Mouse (Mus musculus) brain, embryonic 18.5 days (tissue): ENCODE results near the gene Olfr90.
"Not testable (repeated sequence)": the region's sequence is repeated elsewhere in the genome, so short reads cannot be mapped to it uniquely, and the experiment has no call there.

ENCODE experiments used
- DNase-seq: peaks from one replicate; pipeline ENCODE4 v3.0.0-alpha.2; 2012; ENCODE audit warnings: low read depth, low spot score

The Olfr90 gene

DNA sequence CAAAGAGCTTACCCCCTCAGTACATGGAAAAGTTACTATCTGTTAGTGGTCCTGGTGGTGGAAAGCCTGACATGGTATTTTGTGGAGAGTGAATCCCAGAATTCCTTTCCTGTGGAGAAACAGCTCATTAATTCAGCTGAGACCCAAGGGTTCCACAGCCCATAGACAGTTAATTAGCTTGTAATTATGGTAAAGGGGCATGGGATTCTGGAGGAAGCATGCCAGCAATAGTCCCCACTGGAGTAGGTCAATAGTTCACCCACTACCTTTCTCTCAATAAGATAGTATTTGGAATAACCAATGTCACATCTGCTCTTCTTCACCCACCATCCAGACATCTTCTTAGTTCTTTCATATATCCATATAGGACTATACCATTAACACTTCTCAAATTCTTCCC lies at the start of gene Olfr90:
Gene Olfr90, minus strand, starts transcription at position 101 of the 400 bp plus-strand sequence.
- DNase-seq: no peak

DNA sequence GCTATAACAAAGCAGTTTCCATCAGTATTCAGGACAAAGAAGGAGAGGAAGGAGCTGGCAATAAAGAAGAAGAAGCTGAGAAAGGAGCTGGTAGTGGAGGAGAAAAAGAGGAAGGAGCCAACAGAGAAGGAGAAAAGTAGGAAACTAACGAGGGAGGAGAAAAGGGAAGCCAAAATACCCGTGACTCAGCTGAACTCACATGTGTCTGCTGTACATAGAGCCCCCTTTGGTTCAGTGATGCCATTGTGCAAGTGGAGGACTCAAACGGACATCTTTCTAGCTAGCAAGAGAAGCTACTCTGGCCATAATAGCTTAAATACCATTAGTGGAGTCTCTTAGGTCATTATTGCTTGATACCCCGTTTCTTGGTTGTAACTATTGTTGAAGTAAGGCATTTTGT lies 43.1 kb upstream of the Olfr90 start:
- not testable (repeated sequence) for DNase-seq

DNA sequence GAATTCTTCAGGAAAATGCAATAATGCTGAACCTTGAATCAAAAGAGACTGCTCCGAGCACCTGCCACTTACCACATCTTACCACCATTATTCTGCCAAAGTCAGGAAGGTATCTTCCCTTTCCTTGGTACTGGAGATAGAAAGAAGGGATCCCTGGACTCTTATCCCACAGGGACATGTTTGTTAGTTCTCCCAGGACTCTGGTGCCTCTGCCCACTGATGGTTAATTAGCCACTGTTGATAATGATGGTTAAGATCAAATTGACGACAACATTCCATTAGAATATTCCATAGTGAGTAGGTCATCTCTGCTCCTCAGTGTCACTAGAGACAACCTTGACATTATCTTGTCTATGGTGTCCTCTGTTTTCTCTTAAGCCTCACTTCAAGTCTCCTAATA lies 31.7 kb upstream of the Olfr90 start, which contains the start of gene Olfr92:
Gene Olfr92, minus strand, starts transcription at position 101 of the 400 bp plus-strand sequence.
- DNase-seq: no peak

DNA sequence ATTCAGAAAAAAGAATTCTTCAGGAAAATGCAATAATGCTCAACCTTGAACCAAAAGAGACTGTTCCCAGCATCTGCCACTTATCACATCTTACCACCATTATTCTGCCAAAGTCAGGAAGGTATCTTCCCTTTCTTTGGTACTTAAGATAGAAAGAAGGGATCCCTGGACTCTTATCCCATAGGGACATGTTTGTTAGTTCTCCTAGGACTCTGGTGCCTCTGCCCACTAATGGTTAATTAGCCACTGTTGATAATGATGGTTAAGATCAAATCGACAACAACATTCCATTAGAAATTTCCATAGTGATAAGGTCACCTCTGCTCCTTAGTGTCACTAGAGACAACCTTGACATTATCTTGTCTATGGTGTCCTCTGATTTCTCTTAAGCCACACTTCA lies 9.9 kb upstream of the Olfr90 start, which contains the start of gene Olfr91:
Gene Olfr91, minus strand, starts transcription at position 101 of the 400 bp plus-strand sequence.
- DNase-seq: no peak

- DNase-seq: no peak
These were observed 5.0 kb upstream of the Olfr90 start for GRCm38 (mm10) chr17:37093289-37093688.

DNA sequence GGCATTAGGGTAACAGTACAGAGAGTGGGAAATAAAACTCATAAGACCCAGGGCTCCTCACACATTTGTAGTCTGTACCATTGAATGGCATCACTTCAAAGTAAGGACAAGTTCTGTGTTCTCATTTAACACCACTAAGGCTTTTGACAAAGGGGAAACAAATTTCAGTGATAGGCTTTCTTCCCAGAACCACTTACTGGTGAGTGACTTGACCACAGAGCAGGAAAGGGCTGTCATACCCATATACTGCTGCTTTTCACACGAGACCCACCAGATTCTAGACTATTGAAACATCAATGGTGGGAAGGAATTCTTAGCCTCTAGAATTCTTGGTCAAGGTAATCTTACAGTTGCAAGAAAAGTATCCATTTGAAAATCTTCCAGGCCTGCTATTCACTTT lies 3.9 kb upstream of the Olfr90 start:
- no peak for DNase-seq

- DNase-seq: no peak
These were observed 2.8 kb downstream of the Olfr90 start for GRCm38 (mm10) chr17:37085545-37085944.

DNA sequence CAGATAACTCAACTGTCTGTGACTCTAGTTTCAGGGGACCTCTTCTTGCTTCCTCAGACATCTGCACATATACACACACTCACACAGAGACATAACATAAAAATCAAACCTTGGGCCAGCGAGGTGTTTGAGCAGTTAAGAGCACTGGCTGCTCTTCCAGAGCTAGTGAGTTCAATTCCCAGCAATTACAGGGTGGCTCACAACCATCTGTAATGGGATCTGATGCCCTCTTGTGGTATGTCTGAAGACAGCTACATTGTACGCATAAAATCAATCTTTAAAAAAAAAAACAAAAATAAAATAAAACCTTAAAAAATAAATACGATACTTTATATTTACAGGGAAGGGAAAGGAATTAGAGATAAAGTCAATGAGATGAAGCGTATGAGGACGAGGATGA lies 3.7 kb downstream of the Olfr90 start:
- DNase-seq: no peak

DNA sequence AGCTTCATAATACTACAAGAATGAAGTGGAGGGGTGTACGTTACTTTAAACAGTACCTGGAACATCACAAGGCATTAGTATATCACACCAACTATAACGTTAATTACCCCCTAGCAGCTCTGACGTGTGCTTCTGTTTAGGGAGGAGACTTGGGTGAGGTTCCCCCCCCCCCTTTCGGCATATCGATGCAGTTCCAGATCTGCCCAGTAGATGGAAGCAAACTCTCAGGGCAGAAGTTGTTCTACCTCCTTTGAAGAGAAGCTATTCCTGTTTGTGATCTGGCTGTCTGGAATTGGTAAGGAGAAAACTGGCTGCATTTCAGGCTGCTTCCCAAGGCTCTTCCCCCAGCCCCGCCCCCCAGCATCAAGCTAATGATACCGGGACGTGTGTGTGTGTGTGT lies 5.0 kb downstream of the Olfr90 start:
- no peak for DNase-seq

DNA sequence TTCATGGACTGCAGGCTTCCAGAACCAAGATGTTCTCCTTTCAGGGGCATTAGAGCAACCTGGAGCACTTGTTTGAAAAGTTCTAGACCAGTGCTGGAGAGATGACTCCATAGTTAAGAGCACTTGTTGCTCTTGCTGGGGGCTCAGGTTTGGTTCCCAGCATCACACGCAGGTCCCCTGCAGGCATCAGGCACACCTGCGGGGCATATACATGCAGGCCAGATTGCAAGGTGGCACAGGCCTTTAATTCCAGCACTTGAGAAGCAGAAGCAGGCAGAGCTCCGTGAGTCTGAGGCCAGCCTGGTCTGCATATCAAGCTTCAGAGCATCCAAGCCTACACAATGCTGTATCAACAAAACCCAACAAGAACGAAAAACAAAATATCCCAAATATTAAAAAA lies 6.6 kb downstream of the Olfr90 start:
- no peak for DNase-seq

DNA sequence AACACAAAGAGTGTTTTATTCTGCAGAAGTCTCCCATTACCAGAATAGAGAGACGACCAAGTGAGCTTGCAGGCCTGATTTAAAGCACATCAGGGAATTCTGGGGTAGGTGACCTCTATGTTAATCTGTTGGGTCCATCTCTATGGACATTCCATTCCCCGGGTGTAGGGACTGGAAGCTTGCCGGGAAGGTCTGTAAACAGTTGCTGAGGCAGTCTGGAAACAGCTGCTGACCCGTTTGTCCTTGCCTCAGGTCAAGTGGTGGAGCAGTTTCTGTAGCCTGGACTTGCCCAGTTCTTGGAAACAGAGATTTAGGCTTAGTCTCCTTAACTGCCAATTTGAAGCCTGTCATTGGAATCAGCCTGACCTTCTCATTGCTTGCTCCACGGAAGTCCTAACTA lies 8.2 kb downstream of the Olfr90 start:
- no peak for DNase-seq

DNA sequence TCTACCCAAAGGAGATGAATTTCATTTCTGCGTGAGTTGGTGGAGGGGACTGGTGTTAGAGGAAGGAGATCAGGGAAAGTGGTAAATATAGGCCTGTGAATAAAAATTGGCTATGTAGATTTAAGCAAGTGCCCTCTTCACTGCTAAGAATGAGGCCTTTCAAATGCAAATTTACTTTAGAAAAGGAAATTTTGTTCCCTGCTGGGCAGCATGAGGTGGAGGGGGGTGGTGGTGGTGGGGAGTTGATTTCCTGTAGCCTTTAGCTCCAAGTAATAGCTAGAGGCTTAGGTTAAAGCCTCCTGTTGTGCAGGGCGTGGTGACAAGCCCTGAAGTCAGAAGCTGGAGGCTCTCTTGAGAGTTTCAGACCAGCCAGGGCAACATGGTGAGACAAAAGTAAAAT lies 9.3 kb downstream of the Olfr90 start:
- no peak for DNase-seq

GRCm38 (mm10) chr17:37078193-37078592 lies 10.1 kb downstream of the Olfr90 start:
- no peak for DNase-seq

DNA sequence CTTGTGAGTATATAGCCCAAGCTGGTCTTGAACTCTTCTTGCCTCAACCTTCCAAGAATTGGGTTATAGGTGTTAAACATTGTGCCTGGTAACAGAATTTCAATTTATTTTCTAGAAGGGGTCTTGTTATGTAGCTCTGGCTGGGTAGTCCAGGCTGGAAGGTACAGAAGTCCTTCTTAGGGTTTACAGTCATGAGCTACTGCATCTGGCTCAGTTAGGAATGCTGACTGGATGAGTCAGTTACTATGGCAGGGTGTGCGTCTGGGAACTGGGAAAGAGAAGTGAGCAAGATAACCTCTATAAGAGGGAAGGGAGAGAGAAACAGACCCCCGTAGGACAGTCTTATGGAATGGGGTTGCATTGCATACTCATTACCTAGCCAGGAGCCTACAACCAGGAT lies 12.5 kb downstream of the Olfr90 start:
- DNase-seq: no peak

DNA sequence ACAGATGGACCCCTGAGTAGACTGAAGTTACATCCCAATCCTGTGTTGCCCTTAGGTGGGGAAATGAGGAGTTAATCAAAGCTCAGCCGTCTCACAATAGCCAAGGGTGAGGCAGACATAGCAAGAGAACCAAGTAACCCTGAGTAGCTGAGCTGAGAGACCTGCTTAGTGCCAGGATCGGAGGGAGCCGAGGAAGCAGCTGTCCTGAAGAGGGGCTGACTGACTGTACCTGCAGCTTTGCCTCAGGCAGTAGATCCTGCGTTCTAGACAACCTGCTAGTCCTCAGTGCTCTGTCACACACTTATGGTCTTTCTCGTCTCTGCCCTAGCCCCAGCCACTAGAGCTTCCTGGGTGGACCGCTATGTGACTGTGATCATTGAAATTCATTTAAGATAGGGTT lies 13.1 kb downstream of the Olfr90 start:
- no peak for DNase-seq

GRCm38 (mm10) chr17:37072730-37073276 lies 15.5 kb downstream of the Olfr90 start:
- no peak for DNase-seq

GRCm38 (mm10) chr17:37072080-37072729 lies 16.1 kb downstream of the Olfr90 start:
- DNase-seq: no peak

DNA sequence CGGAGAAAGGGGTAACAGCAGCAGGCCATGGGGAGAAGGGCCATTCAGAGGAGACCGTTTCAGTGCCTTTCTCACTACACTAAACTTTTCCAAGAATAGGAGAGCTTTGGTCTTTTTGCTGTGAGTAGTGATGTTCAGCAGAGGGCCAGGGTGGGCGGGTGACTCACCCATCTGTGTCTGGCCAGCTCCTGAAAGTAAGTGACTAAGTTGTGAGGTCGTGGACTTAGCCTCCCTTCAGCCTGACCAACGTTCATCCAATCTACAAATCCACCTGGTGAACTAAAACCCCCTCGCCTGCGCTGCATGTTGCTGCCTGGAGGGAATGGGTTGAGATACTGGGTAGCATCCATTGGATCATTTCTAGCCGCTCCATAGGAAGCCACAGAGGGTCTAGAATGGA lies 18.2 kb downstream of the Olfr90 start:
- no peak for DNase-seq

- DNase-seq: no peak
These were observed 20.4 kb downstream of the Olfr90 start for GRCm38 (mm10) chr17:37067861-37068260.

DNA sequence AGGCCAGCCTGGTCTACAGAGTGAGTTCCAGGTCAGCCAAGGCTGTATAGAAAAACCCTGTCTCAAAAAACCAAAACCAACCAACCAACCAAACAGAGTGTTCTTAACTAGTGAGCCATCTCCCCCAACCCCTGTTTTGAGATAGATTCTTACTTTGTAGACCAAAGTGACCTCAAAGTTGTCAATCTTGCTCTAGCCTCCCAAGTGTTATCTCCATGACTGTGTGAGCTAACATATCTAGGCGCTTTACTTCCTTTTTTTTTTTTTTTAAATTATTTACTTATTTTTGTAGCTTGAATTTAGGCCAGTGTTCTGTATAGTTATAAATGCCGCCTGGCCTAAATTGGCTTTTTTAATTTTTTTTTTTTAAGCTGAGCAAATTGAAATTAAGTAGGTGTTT lies 22.3 kb downstream of the Olfr90 start:
- no peak for DNase-seq

DNA sequence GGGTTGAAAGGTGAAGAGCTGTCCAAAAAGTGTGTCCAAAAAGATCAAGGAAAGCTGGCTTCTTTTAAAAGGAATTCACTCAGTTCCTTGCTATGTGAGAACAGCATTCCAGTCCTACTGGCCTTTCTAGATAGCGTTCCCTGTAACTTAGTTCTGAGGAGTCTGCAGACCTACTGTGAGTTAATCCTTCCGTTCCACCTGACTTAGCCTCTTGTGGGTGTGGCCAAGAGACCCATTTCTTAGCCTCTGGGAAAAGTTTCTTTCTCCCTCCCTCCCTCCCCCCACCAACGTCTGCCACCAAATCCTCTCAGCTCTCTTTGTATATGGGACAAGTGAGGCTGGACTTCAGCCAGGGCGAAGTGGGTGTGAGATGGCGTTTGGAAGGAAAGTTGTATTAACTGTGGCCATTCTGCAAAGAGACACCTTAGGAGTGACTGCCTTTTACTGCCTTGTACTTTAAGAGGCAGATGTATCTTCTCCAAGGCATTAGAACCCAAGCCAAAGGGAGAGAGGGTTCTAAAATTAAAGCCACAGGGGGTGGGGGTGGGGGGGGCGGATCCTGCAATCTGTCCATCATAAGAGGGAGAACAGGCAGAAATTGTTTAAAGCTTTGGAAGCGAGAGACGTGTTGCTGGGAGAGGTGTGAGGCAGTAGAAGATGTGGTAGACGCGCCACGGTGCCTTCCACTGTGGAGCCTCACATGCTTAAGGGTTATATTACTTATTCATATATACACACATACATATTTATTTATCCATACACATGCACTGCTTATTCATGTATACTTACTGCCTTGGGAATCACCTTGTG lies 24.4 kb downstream of the Olfr90 start:
- no peak for DNase-seq

DNA sequence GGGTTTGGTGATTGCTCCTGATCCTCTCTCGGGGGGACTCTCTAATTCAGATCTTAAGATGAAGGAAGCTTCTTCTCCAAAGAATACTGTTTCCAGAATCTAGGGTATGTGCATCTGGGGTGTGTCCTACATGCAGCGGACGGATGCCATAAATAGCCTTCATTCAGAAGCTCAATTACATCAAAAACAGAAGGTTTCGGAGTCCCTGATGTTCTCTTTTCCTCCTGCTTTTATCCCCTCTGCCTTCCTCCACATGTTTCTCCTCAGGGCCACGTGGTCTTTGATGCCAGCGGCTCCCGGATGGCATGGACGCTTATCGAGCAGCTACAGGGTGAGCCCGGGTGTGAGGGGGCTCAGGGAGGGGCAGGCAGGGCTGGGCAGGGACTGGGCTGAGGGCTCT lies 25.2 kb downstream of the Olfr90 start:
- DNase-seq: no peak

GRCm38 (mm10) chr17:37062101-37062641 lies 26.1 kb downstream of the Olfr90 start:
- no peak for DNase-seq
